Mouse (Mus musculus): ENCODE results near the gene Gabra1.

DNA sequence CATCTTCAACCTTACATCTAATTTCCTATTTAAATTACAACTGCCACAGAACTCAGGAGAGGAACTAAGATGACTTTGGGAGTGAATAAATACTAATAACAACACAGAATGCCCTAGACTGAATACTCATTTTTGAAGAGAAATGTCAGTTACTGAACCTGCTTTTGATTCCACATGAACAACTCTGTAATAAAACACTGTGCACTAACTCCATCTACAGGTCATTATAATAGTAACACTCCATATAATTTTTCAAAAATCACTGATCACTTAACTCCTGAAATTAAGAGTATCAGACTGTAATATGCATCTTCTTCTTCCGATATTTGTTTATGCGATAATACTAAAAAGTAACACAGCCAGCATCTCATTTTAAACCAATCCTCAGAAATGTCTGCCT, 4.4 kb downstream of the Gabra1 start:
- TF ChIP-seq CTCF (IDR thresholded peaks at IDR 0.05; ENCODE audit: low read depth) (no peak), EP300 (IDR thresholded peaks at IDR 0.05; ENCODE audit: low read depth) (no peak)
